Mouse (Mus musculus): ENCODE data around the gene Srrt.

DNA sequence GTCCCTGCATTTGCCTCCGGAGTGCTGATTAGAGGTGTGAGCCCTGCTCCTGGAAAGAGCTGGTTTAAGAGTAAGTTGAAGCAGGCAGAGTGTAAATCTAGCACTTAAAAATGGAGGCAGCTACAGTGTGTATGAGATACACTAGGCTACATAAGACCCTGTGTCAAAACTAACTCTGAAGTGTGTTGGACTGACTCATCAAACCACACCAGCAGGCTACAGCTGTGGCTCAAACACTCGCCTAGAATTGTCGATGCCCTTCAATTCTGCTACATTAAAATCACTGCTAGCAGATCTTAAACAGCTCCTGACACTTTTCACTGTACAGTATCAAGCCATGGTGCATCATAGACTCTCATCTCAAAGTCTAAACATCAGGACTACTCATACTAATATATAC, 3.3 kb downstream of the Srrt start:
- no peak for TF ChIP-seq CTCF (IDR thresholded peaks at IDR 0.05; ENCODE audit: extremely low read depth, insufficient read depth, low read length)
- no peak for TF ChIP-seq POLR2A (IDR thresholded peaks at IDR 0.05; ENCODE audit: extremely low read depth, insufficient read depth, low read length)
